Mouse (Mus musculus) heart, adult 18-20 months (tissue): ENCODE measurements around the gene Trim65. TPM values are rescaled to one million over a fixed set of nuclear protein-coding genes. Genes with fewer than 3 reads are reported as not detected.
"Not testable (repeated sequence)": the region's sequence is repeated elsewhere in the genome, so short reads cannot be mapped to it uniquely, and the experiment has no call there.

Experiments
- DNase-seq, 2 experiments: peaks; one replicate each; pipeline ENCODE4 v3.0.0; 2021 to 2022; ENCODE audit warnings: mixed read lengths in 1 of 2
- total RNA-seq, 2 experiments: library from RNA; stranded (reverse); gene quantifications; 2 replicates each; pipeline ENCODE4 v1.2.3; 2021

Trim65 gene
- total RNA-seq, 2 experiments from 2014 or later = 9.6 to 10.5 TPM

DNA sequence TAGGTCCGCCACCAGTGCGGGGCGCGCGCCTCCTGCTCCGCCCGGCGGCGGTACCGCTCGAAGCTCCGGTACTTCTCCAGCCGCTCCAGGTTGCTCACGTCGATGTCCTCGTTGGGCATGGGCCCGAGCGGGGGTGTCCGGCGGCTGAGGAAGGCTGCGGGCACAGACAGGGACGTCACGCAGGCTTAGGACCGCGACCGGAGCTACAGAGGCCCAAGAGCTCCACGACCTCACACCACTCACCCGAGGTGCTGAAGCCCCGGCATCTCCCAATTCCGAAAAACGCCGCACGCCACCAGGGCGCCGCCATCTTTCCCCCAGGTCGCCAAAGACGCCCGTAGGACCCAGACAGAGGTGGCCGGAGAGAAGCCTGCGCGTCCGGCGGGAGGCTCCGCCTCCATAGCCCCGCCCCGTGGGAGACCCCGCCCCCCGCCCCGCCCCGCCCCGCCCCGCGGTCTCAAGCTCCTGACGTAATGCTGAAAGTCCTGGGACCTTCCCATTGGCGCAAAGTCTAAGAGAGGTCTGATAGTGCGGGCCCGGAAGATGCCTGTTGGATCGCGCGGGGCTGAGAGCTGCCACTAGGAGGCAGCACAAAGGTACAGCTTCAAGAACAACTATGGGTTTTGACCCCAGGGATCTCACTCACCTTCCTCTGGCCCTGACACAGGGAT, 7.7 kb upstream of the Trim65 start, which contains the start of gene Mrpl38:
Gene Mrpl38 (minus strand): TSS at position 401 of the 671 bp plus-strand sequence.
- peak; percentile 91 to 94 for DNase-seq

DNA sequence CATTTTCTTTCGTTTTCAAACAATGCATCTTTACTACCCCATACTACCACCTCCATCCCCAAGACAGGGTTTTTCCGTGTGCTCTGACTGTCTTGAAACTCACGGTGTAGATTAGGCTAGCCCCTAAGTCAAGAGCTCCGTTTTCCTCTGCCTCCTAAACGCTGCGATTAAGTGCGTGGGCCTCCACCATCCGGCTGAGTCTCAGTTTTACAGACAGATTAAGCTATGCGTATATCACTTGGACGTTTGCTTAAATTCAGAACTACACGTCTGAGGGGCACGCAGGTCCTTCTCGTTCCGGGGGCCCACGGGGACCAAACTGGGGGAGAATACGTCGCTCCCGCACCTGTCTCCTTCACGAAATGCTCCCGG, 7.2 kb upstream of the Trim65 start:
- DNase-seq = no peak

DNA sequence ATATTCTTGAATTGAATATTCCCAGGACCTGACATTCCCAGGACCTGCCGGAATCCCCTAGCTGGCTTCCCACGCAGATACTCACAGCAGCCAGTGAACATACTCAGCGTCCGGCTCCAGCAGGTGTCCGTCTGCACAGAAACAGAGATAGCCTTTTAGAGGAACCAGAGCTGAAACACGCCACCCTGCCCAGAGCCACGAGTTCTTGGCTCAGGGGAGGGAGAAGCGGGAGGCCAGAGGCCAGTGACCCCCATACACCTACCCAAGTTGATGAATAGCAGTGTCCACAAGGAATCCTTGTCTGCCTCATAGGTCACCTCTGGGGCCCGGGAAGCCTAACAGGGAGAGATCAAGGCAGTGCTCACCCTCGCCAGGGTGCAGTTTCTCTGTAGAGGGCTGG, 3.2 kb upstream of the Trim65 start:
- DNase-seq = no peak

DNA sequence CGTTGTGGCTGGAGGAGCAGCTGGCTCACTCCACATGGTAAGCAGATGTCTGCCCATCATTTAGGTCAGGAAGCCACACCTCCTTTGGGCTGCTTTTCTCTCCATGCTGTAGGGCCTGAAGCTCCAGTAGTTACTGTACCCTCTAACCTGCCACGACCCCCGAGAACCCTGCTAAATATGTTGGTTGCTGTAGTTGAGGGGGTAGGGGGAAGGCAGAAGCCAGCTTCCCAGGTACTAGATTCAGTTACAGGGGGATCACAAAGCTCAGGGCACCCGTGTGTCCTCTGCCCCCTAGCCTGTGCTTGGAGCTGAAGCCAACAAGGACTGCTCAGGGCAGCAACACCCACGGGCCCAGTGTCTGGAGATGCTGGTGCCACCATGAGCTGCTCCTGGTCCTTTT, 2.6 kb upstream of the Trim65 start:
- DNase-seq = no peak

DNA sequence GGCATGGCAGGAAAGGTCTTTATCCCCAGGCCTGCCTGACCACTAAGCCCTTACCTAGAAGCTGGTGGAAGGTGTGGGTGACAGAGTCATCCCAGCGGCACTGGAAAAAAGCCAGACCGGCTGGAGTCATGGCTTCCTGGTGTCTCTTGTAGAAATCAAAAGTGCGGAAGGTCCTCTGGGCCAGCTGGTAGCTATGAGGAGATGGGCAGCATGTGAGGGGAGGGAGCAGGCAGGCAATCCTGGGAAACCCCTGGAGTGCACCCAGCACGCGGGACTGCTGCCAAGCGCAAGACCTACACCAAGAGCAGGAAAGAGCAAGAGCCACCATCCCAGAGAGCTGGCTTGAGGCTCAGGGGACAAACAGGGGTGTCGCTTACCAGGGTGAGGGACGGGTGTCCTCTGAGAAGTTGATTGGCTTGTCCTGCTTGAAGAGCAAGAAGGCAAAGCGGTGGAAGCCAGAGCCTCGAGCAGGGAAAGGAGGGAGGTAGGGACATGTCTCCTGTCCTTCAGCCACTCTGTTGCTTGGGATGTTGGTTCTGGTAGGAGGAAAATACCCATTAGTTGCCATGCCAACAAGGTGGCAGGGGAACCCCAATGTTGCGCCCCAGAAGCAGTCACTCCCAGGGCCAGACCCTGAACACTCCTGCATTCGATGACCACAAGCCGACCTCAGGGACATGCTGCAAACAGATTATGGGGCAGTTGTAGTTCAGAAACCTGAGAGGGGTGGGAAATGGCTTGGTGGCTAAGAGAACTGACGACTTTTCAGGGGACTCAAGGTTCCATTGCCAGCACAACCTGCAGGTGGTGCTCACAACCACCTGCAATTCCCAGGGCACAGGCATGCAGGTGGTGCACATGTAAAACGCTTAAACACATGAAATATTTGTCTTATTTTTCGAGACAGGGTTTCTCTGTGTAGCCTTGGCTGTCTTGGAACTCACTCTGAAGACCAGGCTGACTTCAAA, 1.7 kb upstream of the Trim65 start:
- DNase-seq = peak; percentile 37 to 52

DNA sequence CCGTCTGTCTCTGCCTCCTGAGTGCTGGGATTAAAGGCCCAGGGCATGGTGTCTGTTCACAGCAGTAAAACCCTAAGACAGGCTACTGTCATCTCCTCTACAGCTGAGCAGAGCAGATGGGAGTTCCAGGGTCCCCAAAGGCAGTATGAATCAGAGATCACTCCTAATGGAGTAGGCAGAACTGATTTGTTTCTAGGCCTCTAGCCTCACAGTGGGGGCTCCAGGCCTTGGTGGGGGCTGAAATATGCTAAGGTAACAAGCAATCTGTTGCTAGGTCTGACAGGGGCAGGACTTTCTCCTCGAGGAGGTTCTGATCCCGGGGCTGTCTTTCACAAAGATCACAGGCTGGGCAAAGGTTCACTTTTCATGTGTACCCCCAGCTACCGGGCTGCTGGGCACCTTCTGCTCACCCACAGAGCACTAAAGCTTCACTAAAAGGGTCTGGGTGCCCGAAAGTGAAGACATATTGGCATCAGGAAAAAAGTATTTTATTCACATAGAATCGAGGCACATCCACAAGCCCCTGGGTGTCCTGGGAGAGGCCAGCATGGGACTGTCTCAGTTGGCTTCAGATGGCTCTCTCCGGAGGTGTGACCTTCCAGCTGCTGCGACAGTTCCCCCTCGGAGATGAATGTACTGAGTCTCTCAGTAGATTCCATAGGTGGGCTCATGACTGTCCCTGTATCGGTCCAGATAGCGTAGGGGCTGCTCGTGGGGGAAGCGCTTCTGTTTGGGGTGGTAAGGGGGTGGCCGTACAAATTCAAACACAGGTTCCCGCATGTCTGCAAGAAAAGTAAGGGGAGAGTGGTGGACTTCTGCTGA, 632 bp upstream of the Trim65 start:
- DNase-seq = peak in 1 of 2 experiments; percentile 24

DNA sequence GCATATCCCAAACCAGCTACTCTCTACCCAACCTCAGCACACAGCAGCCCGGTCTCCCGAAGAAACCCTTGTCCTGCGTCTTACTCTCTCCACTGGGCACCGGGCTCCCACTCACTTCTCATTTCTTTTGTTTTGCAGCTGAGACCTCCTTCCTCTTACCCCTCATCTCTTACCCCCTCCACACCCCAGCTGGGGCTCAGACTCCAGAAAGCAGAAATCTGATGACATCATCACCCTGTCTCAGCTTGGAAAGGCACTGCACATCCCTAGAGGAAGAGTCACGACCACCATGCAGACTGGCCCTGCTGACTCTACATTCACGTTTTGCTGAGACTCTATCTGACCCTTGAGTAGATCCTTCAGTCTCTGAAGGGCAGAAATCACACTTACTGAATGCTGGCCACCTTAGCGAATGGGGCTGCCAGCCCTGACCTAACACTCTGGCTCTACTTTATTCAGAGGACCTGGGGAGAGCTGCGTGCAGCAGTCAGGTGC, 888 bp downstream of the Trim65 start:
- peak in 1 of 2 experiments; percentile 48 for DNase-seq

DNA sequence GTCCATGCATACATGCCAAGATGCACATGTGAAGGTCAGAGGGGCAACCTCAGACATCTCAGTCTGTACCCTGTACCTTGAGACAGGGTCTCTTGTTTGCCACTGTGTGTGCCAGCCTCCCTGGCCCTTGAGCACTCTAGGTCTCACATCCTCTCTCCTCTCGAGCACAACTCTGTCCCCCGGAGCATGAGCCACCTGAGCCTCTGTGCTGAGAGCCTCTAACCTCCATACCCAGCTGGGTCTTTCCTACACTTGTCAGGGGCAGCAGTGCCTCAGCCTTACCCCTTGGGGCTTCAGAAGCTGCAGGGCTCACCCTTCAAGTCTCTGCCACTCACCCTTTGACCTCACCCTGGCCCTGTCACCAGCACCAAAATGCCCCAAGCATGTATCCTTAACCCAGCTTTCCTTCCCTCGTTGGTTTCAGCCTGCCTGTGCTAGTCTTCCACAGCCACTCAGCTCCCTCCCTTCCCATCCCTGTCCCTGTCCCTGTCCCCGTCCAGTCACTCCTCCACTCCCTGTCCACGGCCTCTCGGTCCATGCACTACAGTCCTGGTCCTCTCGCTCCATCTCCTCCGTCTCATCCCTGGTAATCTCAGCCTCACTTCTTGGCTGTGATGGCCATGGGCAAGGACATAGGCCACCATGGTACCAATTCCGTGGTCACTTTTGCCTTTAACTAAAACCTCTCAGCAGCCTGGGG, 1.7 kb downstream of the Trim65 start:
- peak in 1 of 2 experiments; percentile 24 for DNase-seq

DNA sequence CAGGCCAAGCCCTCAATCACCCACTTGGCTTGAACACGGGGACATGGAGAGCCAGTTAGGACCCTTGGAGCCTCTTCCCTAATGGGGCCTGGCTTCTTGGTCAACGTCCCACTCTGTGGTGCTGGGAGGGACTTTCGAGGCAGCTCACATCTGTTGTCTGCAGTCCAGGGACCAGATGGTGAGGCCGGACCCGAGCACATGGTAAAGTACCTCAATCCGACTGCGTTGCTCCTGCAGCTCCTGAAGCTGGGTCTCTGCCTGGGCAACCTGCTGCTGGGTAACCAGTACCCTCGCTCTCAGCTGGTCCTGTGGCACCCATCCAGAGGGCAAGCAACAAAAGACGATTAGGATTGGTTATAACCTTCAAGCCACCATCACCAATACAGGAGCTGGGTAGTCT, 2.9 kb downstream of the Trim65 start:
- peak in 1 of 2 experiments; percentile 36 for DNase-seq

DNA sequence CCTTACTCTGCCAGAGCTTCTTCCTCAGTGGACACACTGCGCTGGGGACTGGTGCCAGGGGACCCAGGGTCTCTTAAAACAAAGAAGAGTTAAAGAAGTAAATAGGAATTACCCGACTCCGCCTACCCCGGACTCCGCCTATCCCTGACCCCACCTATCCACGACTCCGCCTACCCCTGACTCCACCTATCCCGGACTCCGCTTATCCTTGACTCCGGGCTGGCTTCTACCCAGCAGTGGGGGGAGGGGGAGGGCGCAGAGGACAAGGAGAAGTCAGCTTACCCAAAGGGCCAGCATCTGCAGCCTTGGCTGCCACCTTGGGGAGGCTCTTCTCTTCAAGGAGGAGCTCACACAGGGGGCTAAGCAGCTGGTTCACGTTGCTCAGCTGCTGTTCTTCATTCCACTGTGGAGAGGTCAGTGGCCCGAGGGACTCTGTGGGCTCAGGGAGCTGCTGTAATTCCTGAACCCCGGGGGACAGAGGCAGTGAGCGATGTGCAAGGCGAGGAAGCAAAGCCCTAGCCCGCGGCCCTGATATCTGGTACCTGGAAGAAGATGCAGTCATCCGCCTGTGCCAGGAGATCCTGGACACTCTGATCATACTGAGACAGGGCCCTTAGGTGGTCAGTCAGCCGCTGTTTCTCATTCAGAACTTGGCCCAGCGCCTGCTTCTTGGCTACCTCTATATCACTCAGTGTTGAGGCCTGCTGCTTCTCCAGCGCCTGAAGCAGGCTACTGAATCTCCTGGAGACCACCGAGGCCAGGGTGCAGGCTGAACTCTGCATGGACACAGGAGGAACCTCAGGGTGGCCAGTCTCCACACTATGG, 3.6 kb downstream of the Trim65 start, which contains the start of gene Trim47:
Gene Trim47 (minus strand): TSS at position 55 of the 825 bp plus-strand sequence.
- peak; percentile 82 to 83 for DNase-seq

DNA sequence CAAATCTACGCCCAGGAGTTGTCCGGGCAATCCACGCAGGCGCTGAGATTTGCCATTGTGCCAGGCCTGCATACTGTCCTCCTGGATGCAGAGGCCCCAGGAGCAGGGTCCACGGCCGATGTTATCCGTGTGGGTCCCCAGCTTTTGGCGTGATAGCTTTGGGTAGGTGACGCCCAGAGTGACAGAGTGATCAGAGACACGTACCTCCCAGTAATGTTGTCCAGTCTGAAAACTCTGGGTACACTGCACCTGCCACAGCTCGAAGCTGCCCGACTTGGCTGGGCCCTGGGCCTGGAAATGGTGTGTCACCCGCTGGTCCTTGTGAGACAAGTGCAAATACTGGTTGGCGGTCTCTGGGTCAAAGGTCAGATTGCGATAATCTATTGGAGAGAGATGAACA, 4.7 kb downstream of the Trim65 start:
- no peak for DNase-seq

DNA sequence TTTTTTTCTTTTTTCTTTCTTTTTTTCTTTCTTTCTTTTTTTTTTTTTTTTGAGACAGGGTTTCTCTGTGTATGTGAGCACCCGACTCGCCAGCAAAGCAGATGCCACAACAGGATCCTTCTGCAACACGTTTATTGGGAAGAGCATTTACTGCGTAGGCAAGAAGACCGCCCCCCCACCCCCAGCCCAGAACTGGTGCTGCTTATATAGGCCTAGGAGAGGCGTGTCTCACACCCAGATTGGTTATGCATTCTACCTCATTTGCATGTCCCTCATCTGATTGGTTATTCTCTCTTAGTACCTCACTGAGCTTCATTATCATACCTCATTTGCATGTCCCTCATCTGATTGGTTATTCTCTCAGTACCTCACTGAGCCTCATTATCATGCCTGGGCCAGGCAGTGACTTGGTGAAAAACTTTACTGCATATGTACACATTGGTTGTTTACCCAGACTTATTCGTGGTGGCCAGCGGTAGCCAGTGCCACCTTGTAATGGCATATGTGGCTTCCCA, 9.1 kb downstream of the Trim65 start:
- DNase-seq = not testable (repeated sequence)

DNA sequence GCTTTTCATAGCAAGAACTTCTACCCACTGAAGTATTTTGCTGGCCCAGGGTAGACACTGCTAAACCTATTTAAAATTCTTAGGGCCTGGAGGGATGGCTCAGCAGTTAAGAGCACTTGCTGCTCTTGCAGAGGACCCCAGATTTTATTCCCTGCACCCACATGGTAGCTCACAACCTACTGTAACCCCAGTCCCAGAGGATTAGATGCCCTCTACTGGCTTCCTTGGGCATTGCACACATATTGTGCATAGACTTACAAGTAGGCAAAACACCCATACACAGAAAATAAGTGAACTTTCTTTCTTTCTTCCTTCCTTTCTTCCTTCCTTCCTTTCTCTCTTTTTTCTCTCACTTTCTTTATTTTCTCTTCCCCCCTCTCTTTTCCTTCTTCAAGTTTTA, 13.1 kb downstream of the Trim65 start:
- DNase-seq = no peak

DNA sequence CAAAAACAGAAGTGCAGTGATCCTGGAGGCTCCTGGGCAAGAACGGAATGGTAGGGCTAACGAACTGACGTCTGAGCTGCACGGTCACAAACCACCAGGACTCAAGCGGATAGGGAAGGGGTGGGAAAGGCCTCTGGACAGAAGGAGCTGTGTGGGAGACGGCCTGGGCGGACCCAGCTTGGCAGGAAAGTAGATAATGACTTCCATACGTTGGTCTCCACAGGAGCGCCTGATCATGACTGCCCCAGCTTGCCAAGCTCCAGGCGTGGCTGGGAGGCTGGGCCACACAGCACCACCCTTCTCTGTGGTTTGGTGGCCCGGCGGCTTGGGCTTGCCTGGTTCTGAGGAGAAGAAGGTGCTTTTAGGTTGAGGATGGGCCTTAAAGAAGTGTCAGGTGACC, 13.7 kb downstream of the Trim65 start:
- no peak for DNase-seq

DNA sequence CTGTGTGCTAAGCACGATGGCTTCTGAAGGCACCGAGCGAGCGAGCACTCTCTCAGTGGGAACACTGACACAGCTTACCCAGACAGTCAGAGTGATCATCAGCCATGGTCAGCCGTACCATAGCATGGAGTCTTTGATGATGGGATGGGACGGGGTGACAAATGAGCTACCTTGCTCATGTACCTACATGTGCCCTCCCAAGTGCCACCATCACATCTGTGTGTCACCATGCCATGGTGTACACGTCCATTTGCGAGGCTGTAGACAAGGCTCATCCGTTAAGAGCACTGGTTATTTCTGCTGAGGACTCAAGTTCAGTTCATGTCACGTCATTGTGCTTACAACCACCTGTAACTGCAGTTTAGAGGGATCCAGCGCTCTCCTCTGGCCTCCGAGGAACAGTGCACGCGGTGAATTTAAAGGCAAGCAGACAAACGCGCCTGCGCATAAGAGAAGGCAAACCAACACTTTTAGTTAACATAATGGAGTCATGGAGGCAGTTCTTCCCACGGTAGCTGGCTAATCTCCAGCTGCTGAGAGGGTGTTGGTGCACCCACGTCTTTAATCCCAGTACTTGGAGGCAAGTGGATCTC, 19.2 kb downstream of the Trim65 start:
- no peak for DNase-seq

DNA sequence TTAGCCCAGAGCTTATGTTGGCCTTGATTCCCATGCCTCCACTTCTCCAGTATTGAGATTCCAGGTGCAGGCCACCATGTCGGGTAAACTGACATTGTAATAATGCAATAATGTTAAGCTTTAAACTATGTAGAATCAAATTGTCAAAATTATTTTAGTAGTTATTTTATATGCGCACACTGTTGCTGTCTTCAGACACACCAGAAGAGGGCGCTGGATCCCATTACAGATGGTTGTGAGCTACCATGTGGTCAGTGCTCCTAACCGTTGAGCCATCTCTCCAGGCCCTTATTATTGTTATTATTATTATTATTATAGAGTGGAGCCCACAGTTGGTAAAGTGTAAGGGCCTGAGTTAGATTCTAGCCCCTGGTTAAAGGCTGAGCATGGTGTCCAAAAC, 19.9 kb downstream of the Trim65 start:
- DNase-seq = no peak

DNA sequence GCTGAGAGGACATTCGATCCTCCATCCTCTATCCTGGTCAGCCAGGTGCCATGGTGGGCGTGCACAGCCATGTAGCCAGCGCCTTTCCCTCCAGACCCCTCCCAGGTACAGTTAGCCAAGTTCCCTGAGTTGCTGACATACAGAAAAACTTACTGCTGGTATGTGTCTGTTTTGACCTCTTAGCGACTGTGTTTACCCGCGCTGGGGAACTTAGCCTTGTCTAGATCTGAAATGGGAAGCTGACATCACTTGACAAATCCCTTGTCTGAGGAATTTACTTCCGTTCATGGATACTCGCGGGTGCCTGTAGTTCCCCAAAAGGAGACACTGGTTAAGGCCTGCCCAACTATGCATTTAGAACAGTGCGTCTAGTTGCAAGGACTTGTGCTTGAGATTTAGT, 20.4 kb downstream of the Trim65 start:
- peak in 1 of 2 experiments; percentile 81 for DNase-seq

DNA sequence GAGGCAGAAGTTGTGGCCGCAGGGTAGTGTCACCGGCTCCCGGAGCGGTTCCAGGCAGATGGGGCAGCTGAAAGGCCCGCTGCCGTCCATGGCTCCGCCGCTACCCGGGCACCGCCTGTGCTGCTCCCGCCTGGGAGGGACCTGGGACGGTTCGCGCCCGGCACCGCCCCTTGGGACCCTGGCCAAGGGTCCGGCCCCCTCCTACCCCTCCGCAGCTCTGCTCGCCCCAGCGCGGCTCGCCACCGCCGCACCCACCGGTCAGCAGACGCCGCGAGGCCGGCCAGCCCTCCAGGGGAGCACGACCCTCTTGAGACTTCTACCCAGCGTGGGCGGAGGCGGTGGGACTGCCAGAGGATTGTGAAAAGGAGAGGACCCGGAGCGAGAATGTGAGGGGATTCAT, 20.8 kb downstream of the Trim65 start:
- DNase-seq = peak; percentile 90 to 95

DNA sequence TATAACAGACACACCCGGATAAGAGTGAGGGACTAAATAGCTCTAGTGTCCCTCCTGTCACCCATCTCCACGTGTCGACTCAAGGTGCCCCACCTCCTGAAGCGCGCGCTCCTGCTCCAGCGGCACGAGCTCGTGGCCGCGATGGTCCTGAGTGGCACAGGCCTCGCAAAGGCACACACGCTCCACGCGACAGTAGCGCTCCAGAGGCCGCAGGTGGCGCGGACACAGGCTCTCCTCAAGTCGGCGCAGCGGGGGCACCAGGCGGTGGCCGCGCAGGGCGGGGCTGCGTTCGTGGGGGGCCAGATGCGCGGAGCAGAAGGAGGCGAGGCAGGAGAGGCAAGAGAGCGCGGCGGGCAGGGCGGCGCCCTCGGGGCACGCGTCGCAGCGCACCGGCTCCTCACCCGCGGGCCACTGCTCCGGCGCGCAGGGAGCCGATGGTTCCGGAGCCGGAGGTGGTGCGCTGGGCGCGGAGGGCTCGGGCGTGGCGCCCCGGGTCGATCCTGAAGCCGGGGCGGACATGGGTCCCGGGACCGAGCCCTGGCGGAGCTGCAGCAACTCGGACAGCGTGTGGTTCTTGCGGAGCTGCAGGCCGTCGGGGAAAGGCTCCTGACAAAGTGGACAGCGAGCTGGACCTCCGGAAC, 21.4 kb downstream of the Trim65 start:
- DNase-seq = peak; percentile 54 to 63
